Mouse (Mus musculus): ENCODE results near the gene Arid2. TPM values are rescaled to one million over a fixed set of nuclear protein-coding genes. Genes with fewer than 3 reads are reported as not detected.

The Arid2 gene
- total and polyA plus RNA-seq, 3 experiments: 20.3 to 31.2 (median 25.9) TPM

DNA sequence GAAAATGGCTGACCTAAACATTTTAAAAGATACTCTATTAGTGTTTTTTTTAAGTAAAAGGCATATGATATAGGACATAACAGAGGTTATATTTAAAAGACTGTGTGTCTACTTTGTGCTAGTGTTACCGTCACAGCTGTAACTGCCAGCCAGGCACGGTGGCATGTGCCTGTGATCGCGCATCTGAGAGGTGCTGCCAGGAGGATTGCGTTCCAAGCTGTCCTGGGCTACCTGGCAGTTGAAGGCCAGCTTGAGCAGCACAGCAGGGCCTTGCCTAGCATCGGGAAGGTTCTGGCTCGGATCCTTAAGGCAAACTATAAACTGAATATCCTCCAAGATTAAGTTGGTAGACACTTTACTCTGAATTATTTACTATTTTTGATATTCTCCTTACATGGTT is 90.4 kb downstream of the Arid2 start:
- no peaks in the 10 kb centered on the region for H3K9me3 ChIP-seq (replicated peaks; ENCODE audit: insufficient read depth, low read length)
- H3K9ac ChIP-seq (ENCODE audit: control insufficient read depth, low read depth, low read length, poor library complexity, severe bottlenecking): no peak overlapping the region
- no peaks in the 10 kb centered on the region for H3K4me1 ChIP-seq (ENCODE audit: control insufficient read depth in 1 of 2, insufficient read depth in 2 of 2, low read length in 2 of 2)
- H3K27ac ChIP-seq (ENCODE audit: control insufficient read depth, low read depth, low read length): no peak overlapping the region
- H3K79me2 ChIP-seq (ENCODE audit: control insufficient read depth, insufficient read depth, low read length, poor library complexity): no peaks in the 10 kb centered on the region
- no peak for DNase-seq (ENCODE audit: low read depth, low spot score)
- TF ChIP-seq CHD1 (IDR thresholded peaks at IDR 0.05; ENCODE audit: low read depth, low read length) (no peak), TCF12 (IDR thresholded peaks at IDR 0.05; ENCODE audit: low read depth, low read length) (no peak), GATA1 (IDR thresholded peaks at IDR 0.05; ENCODE audit: low read depth, low read length) (no peak), ELF1 (IDR thresholded peaks at IDR 0.05; ENCODE audit: low read depth, low read length) (no peak), EP300 (IDR thresholded peaks at IDR 0.05; ENCODE audit: low read depth in 1 of 2, low read length in 2 of 2) (no peak), NELFE (IDR thresholded peaks at IDR 0.05; ENCODE audit: low read depth, low read length) (no peak)
- no peak overlapping the region for H3K4me3 ChIP-seq (ENCODE audit: control insufficient read depth in 1 of 2, insufficient read depth in 1 of 2, low read depth in 2 of 2, low read length in 2 of 2)
- H3K27me3 ChIP-seq (ENCODE audit: control insufficient read depth in 1 of 2, insufficient read depth in 2 of 2, low read length in 2 of 2): no peaks in the 10 kb centered on the region
- no peaks in the 10 kb centered on the region; a peak in 1 of 4 replicates for H3K36me3 ChIP-seq (ENCODE audit: control insufficient read depth in 1 of 2, insufficient read depth in 2 of 2, low read length in 2 of 2)

GRCm38 (mm10) chr15:96382223-96382622 is 94.9 kb downstream of the Arid2 start:
- no peaks in the 10 kb centered on the region for H3K27me3 ChIP-seq (ENCODE audit: control insufficient read depth in 1 of 2, insufficient read depth in 2 of 2, low read length in 2 of 2)
- H3K9ac ChIP-seq (ENCODE audit: control insufficient read depth, low read depth, low read length, poor library complexity, severe bottlenecking): no peak overlapping the region
- no peak overlapping the region for H3K27ac ChIP-seq (ENCODE audit: control insufficient read depth, low read depth, low read length)
- H3K79me2 ChIP-seq (ENCODE audit: control insufficient read depth, insufficient read depth, low read length, poor library complexity): no peaks in the 10 kb centered on the region
- no peaks in the 10 kb centered on the region for H3K4me1 ChIP-seq (ENCODE audit: control insufficient read depth in 1 of 2, insufficient read depth in 2 of 2, low read length in 2 of 2)
- no peaks in the 10 kb centered on the region for H3K36me3 ChIP-seq (ENCODE audit: control insufficient read depth in 1 of 2, insufficient read depth in 2 of 2, low read length in 2 of 2)
- H3K9me3 ChIP-seq (replicated peaks; ENCODE audit: insufficient read depth, low read length): no peaks in the 10 kb centered on the region
- no peak overlapping the region for H3K4me3 ChIP-seq (ENCODE audit: control insufficient read depth in 1 of 2, insufficient read depth in 1 of 2, low read depth in 2 of 2, low read length in 2 of 2)
- no peak for DNase-seq (ENCODE audit: low read depth, low spot score)
- TF ChIP-seq SIN3A (IDR thresholded peaks at IDR 0.05; ENCODE audit: low read length) (no peak), NRF1 (IDR thresholded peaks at IDR 0.05; ENCODE audit: insufficient read depth, low read depth, low read length, poor library complexity, severe bottlenecking) (no peak), E2F4 (IDR thresholded peaks at IDR 0.05; ENCODE audit: borderline replicate concordance, low read depth, low read length) (no peak), UBTF (IDR thresholded peaks at IDR 0.05; ENCODE audit: borderline replicate concordance, insufficient read depth, low read depth, low read length) (no peak), MAFK (IDR thresholded peaks at IDR 0.05; ENCODE audit: borderline replicate concordance, low read depth, low read length) (no peak), ZMIZ1 (IDR thresholded peaks at IDR 0.05; ENCODE audit: low read depth, low read length) (no peak)

GRCm38 (mm10) chr15:96388565-96388964 is 101.2 kb downstream of the Arid2 start:
- Histone ChIP-seq H3K36me3 (ENCODE audit: control insufficient read depth in 1 of 2, insufficient read depth in 2 of 2, low read length in 2 of 2) (peaks cover 0 to 2% of the 10 kb centered on the region in 2 experiments; a peak in 1 of 4 replicates), H3K27me3 (ENCODE audit: control insufficient read depth in 1 of 2, insufficient read depth in 2 of 2, low read length in 2 of 2) (no peaks in the 10 kb centered on the region; a peak in 1 of 4 replicates), H3K9ac (ENCODE audit: control insufficient read depth, low read depth, low read length, poor library complexity, severe bottlenecking) (no peak overlapping the region), H3K9me3 (replicated peaks; ENCODE audit: insufficient read depth, low read length) (no peaks in the 10 kb centered on the region), H3K4me1 (ENCODE audit: control insufficient read depth in 1 of 2, insufficient read depth in 2 of 2, low read length in 2 of 2) (no peaks in the 10 kb centered on the region), H3K79me2 (ENCODE audit: control insufficient read depth, insufficient read depth, low read length, poor library complexity) (no peaks in the 10 kb centered on the region), H3K4me3 (ENCODE audit: control insufficient read depth in 1 of 2, insufficient read depth in 1 of 2, low read depth in 2 of 2, low read length in 2 of 2) (no peak overlapping the region), H3K27ac (ENCODE audit: control insufficient read depth, low read depth, low read length) (no peak overlapping the region)
- no peak for TF ChIP-seq ELF1 (IDR thresholded peaks at IDR 0.05; ENCODE audit: low read depth, low read length)
- TF ChIP-seq RCOR1 (IDR thresholded peaks at IDR 0.05; ENCODE audit: low read depth, low read length): no peak
- TF ChIP-seq POLR2AphosphoS5 (IDR thresholded peaks at IDR 0.05; ENCODE audit: borderline replicate concordance, low read depth, low read length): no peak
- TF ChIP-seq JUND (IDR thresholded peaks at IDR 0.05; ENCODE audit: low read depth, low read length): no peak
- no peak for TF ChIP-seq ETS1 (IDR thresholded peaks at IDR 0.05; ENCODE audit: low read depth, low read length)
- no peak for TF ChIP-seq MAFK (IDR thresholded peaks at IDR 0.05; ENCODE audit: borderline replicate concordance, low read depth, low read length)
- TF ChIP-seq UBTF (IDR thresholded peaks at IDR 0.05; ENCODE audit: borderline replicate concordance, insufficient read depth, low read depth, low read length): no peak
- TF ChIP-seq EP300 (IDR thresholded peaks at IDR 0.05; ENCODE audit: low read depth in 1 of 2, low read length in 2 of 2): no peak
- TF ChIP-seq ZMIZ1 (IDR thresholded peaks at IDR 0.05; ENCODE audit: low read depth, low read length): no peak
- TF ChIP-seq NELFE (IDR thresholded peaks at IDR 0.05; ENCODE audit: low read depth, low read length): no peak
- TF ChIP-seq MYB (IDR thresholded peaks at IDR 0.05; ENCODE audit: low read depth, low read length): no peak
- TF ChIP-seq MYC (IDR thresholded peaks at IDR 0.05; ENCODE audit: low read depth, low read length): no peak
- TF ChIP-seq POLR2A (IDR thresholded peaks at IDR 0.05; ENCODE audit: control insufficient read depth in 1 of 2, insufficient read depth in 1 of 2, low read depth in 1 of 2, low read length in 2 of 2, poor library complexity in 1 of 2): no peak
- TF ChIP-seq MAZ (IDR thresholded peaks at IDR 0.05; ENCODE audit: low read depth, low read length): no peak
- no peak for TF ChIP-seq ZKSCAN1 (IDR thresholded peaks at IDR 0.05; ENCODE audit: low read depth, low read length)
- TF ChIP-seq CHD2 (IDR thresholded peaks at IDR 0.05; ENCODE audit: low read length): no peak
- TF ChIP-seq ZC3H11A (IDR thresholded peaks at IDR 0.05; ENCODE audit: low read depth, low read length): no peak
- no peak for TF ChIP-seq MXI1 (IDR thresholded peaks at IDR 0.05; ENCODE audit: low read depth, low read length)
- no peak for DNase-seq (ENCODE audit: low read depth, low spot score)

Measured in MEL (cell line).